Mouse (Mus musculus) ovary, adult 2 months (tissue): ENCODE data around the gene Ccdc50. TPM values are rescaled to one million over a fixed set of nuclear protein-coding genes. Genes with fewer than 3 reads are reported as not detected.

Source experiments
- polyA plus RNA-seq: library from polyadenylated mRNA; depleted of rRNA; stranded (reverse); fragments of >200 nt; gene quantifications from 2 replicates; pipeline ENCODE4 v1.2.3, GENCODE M21; 2012; rRNA removed

Gene Ccdc50
- 18.5 and 25.6 TPM in 2 replicates for polyA plus RNA-seq

DNA sequence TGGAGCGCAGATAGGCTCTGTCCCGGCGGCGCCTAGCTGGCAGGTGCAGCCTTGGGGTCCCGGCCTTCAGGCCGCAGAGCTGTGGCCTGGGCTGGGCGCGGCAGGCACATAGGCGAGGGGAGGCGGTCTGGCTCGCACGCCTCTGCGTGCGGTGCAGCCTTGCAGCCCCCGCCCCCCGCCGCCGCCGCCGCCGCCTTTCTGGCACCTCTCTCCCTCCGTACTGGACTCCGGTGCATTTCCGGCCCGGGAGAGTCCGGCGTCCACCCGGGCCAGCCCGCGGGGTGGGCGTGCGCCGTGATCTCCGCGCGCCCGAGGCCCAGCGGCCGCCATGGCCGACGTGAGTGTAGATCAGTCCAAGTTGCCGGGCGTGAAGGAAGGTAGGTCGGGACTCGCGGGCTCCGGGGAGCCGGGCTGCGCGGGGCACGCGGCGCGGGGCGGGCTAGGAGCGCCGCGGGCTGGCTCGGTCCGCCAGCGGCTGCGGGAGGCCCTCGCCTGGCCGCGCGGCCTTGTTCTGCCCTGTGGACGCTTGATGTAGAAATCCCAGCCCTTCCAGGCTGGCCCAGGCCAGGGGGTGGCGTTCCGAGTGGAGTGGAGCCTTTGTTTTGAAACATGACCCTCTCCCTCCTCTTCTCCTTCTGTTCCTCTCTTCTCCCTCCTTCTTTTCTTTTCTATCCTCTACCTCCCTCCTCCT lies at the start of gene Ccdc50:
Gene Ccdc50 (plus strand): TSS at position 109 of the 691 bp plus-strand sequence.

DNA sequence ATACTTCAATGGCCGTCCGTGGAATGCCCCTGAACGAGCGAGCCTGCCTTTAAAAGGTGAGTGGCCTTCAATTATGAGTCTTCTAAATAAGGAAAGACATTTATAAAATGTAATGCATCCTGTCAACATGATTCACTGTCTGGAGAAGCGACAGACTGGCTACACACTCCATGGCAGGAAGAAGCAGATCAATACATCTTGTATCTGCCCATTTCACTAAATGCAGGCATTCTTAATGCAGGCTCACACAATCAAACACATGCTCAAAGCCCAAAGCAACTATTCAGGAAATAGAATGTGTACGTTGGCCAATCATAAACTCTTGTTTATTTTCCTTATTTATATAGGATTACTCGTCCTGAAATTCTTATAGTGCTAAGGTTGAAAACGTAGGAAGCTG lies 18.5 kb upstream of the Ccdc50 start, which contains the start of gene Uts2b:
Gene Uts2b (minus strand): TSS at position 49 of the 400 bp plus-strand sequence.

Other genes starting within 250 kb of the Ccdc50 start
- not detected in 2 replicates for gene Ostn, start 81.4 kb upstream of the Ccdc50 start, polyA plus RNA-seq
- not detected in 2 replicates for gene Uts2b, start 18.6 kb upstream of the Ccdc50 start, polyA plus RNA-seq